Mouse (Mus musculus) forebrain, embryonic 10.5 days (tissue): ENCODE measurements at regions not wholly inside any gene's neighbourhood (a gene's known extent, or its start where the extent isn't known, plus 50 kb on each side); places are given as distances from the start of the nearest gene placed in this dataset.

Source experiments
- DNase-seq: peaks from one replicate; pipeline ENCODE4 v3.0.0-alpha.2; 2017; ENCODE audit warnings: low spot score; ENCODE audit errors: extremely low spot score
- H3K27ac ChIP-seq: fragments of 300-500 bp; sonication (generic); 2 replicates; pipeline ENCODE4 v1.5.1; 2016; ENCODE audit warnings: mild to moderate bottlenecking
- H3K27me3 ChIP-seq: fragments of 300-500 bp; sonication (generic); 2 replicates; pipeline ENCODE4 v1.6.1; 2016; ENCODE audit warnings: mild to moderate bottlenecking; ENCODE audit not compliant: poor library complexity, severe bottlenecking
- H3K36me3 ChIP-seq: fragments of 300-500 bp; sonication (generic); replicated peaks from 2 replicates; pipeline ENCODE4 v1.6.1; 2016; ENCODE audit warnings: mild to moderate bottlenecking, moderate library complexity
- H3K4me1 ChIP-seq: fragments of 300-500 bp; sonication (generic); 2 replicates; pipeline ENCODE4 v1.6.1; 2016
- H3K4me3 ChIP-seq: fragments of 300-500 bp; sonication (generic); 2 replicates; pipeline ENCODE4 v1.5.1; 2016; ENCODE audit warnings: mild to moderate bottlenecking, moderate library complexity
- H3K9me3 ChIP-seq: fragments of 300-500 bp; sonication (generic); 2 replicates; pipeline ENCODE4 v1.6.1; 2016; ENCODE audit warnings: mild to moderate bottlenecking, moderate library complexity
- WGBS: fragments of 180-500 bp; shearing (Covaris S2); methylation state at CpG from one replicate; pipeline ENCODE4 v1.1.7; 2016; 5-methylcytosine and 5-hydroxymethylcytosine counted together

GRCm38 (mm10) chr7:78045456-78045855 is 692.4 kb downstream of the Ntrk3 start:
- H3K36me3 ChIP-seq = no peaks in the 10 kb centered on the region
- no peak for DNase-seq
- H3K27ac ChIP-seq = no peak overlapping the region
- no peaks in the 10 kb centered on the region for H3K27me3 ChIP-seq
- no peaks in the 10 kb centered on the region for H3K9me3 ChIP-seq
- 67% methylated on average over 5 of the region's 5 CpGs for WGBS
- H3K4me1 ChIP-seq = no peaks in the 10 kb centered on the region
- H3K4me3 ChIP-seq = no peak overlapping the region

DNA sequence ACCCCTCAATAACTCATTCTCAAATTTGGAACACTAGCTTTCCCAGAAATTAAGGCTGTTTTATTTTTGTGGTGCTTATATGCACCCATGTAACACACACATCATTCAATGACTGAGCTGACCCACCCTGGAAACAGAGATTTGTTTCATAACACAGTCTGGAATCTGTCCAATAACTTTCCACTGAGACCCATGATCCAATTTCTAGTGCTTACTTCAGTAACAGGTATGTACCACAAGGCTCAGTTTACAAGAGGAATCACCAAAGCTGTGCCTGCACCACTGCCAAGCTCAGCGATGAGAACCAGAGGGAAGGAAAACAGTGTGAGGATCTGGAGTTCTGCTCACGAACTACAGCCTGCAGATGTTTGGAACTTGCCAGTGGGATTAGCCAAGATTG is 706.8 kb downstream of the Ntrk3 start:
- Histone ChIP-seq H3K27me3 (no peaks in the 10 kb centered on the region), H3K9me3 (no peaks in the 10 kb centered on the region), H3K36me3 (no peaks in the 10 kb centered on the region), H3K4me1 (no peaks in the 10 kb centered on the region), H3K4me3 (no peak overlapping the region), H3K27ac (no peak overlapping the region)
- DNase-seq = no peak
- 85% methylated on average over 2 of the region's 2 CpGs for WGBS

DNA sequence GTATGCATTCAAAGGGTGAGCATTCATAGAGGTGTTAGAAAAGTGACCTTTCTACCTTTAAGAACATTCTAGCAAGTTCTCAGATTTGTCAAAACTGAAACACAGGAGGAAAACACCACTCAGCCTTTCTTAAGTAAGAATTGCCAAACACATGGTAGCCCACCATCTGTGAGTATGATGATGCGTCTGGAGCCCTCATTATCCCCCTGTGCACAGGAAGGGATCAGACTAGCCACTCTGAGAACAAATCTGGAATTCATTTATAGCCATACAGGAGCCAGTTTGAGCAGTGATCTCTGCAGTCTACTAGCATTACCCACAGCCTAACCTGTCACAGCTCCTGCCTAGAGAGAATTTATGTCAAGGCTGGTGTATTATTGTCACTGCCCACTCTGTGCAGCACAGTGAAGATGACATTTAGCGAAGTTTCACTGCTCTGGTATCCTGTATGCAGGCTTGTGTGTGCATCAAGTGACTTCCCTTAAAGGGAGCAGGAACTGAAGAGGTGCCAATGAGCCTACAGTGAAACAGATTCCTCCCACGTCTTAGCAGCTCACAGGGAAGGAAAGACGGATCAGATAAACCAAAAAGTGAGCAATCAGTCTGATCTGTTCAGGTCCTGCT is 710.7 kb downstream of the Ntrk3 start:
- Histone ChIP-seq H3K9me3 (no peaks in the 10 kb centered on the region), H3K27me3 (no peaks in the 10 kb centered on the region), H3K4me1 (no peaks in the 10 kb centered on the region), H3K27ac (no peak overlapping the region), H3K36me3 (no peaks in the 10 kb centered on the region), H3K4me3 (no peak overlapping the region)
- whole genome bisulfite sequencing = 77% methylated on average over 4 of the region's 4 CpGs
- DNase-seq = no peak

- 95% methylated on average over 1 of the region's 1 CpGs for WGBS
- Histone ChIP-seq H3K36me3 (no peaks in the 10 kb centered on the region), H3K4me3 (no peak overlapping the region), H3K9me3 (no peaks in the 10 kb centered on the region), H3K4me1 (no peaks in the 10 kb centered on the region), H3K27ac (no peak overlapping the region), H3K27me3 (no peaks in the 10 kb centered on the region)
- no peak for DNase-seq
Observed at GRCm38 (mm10) chr7:78023591-78023990, 714.2 kb downstream of the Ntrk3 start.

- H3K27ac ChIP-seq = no peak overlapping the region
- no peaks in the 10 kb centered on the region for H3K9me3 ChIP-seq
- H3K4me1 ChIP-seq = no peaks in the 10 kb centered on the region
- no peak for DNase-seq
- H3K36me3 ChIP-seq = no peaks in the 10 kb centered on the region
- no peaks in the 10 kb centered on the region for H3K27me3 ChIP-seq
- 83% methylated on average over 3 of the region's 3 CpGs for WGBS
- no peak overlapping the region for H3K4me3 ChIP-seq
Observed at GRCm38 (mm10) chr7:78023075-78023474, 714.7 kb downstream of the Ntrk3 start.

DNA sequence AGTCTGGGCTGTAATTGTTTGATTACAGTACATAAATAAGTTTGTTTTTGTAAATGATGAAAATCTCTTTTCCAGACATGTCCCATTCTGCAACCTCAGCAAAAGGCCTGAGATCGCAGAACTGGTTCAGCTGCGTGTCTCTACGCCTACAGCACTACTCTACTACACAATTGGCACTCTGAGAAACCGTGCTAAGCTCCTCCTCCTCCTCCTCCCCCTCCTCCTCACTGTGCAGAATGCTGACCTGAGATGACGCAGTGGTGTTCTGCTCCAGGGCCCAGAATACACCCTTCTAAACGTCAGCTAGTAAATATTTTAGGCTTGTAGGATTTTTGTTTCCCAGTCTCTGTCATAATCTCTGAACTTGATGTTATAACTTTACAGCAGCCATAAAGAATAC is 724.2 kb downstream of the Ntrk3 start:
- Histone ChIP-seq H3K4me1 (peaks cover 8% of the 10 kb centered on the region), H3K27me3 (no peaks in the 10 kb centered on the region), H3K36me3 (no peaks in the 10 kb centered on the region), H3K4me3 (no peak overlapping the region), H3K27ac (no peak overlapping the region), H3K9me3 (no peaks in the 10 kb centered on the region)
- 70% methylated on average over 6 of the region's 6 CpGs for WGBS
- no peak for DNase-seq

- Histone ChIP-seq H3K4me1 (no peaks in the 10 kb centered on the region), H3K4me3 (no peak overlapping the region), H3K36me3 (no peaks in the 10 kb centered on the region), H3K9me3 (no peaks in the 10 kb centered on the region), H3K27me3 (no peaks in the 10 kb centered on the region), H3K27ac (no peak overlapping the region)
- no peak for DNase-seq
- 86% methylated on average over 2 of the region's 2 CpGs for WGBS
Observed at GRCm38 (mm10) chr7:78003086-78003485, 734.7 kb downstream of the Ntrk3 start.

DNA sequence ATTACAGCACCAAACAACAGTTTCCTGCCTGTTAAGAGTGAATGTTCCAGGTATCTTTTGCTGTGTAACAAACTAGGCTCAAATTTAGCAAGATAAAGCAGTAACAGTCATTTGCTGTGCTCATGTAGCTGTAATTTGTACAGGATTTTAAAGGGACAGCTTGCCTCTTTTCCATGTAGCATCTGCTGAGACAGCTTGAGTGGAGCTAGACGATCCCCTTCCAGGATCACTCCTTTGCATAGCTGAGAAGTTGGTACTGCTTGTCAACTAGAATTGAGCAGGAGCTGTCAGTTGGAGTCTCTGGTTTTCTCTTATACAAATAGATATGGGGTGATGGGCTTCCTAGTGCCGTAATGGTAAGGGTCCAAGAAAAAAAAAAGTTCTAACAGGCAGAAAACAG is 744.0 kb downstream of the Ntrk3 start:
- Histone ChIP-seq H3K9me3 (no peaks in the 10 kb centered on the region), H3K4me3 (no peak overlapping the region), H3K27ac (no peak overlapping the region), H3K27me3 (no peaks in the 10 kb centered on the region), H3K4me1 (no peaks in the 10 kb centered on the region), H3K36me3 (no peaks in the 10 kb centered on the region)
- 87% methylated on average over 2 of the region's 2 CpGs for WGBS
- no peak for DNase-seq

- Histone ChIP-seq H3K9me3 (no peaks in the 10 kb centered on the region), H3K27ac (no peak overlapping the region), H3K4me3 (no peak overlapping the region), H3K4me1 (no peaks in the 10 kb centered on the region), H3K36me3 (no peaks in the 10 kb centered on the region), H3K27me3 (no peaks in the 10 kb centered on the region)
- 71% methylated on average over 10 of the region's 10 CpGs for WGBS
- no peak for DNase-seq
Observed at GRCm38 (mm10) chr7:77990150-77990549, 747.7 kb downstream of the Ntrk3 start.

DNA sequence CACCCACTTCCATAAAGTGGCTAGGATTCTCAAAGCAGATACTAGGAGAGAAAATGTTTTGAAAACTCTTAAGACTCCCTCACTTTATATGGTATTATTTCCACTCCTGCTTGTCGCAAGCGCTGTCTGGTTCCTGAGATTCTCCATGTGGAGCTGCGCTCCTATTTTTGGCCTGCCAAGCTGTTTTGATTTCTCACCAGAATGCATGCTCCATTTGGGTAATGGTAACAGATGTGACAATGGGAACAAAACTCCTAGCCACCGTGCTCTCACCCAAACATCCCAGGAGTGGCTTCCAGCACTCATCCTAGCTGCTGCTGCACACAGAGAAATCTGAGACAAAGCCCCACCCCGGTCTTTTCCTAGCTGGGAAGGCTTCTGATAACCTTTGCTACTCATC is 749.6 kb downstream of the Ntrk3 start:
- no peaks in the 10 kb centered on the region for H3K36me3 ChIP-seq
- no peak overlapping the region for H3K4me3 ChIP-seq
- no peak for DNase-seq
- 80% methylated on average over 5 of the region's 5 CpGs for WGBS
- H3K4me1 ChIP-seq = no peaks in the 10 kb centered on the region
- no peaks in the 10 kb centered on the region for H3K9me3 ChIP-seq
- no peak overlapping the region for H3K27ac ChIP-seq
- no peaks in the 10 kb centered on the region for H3K27me3 ChIP-seq

- Histone ChIP-seq H3K4me3 (no peak overlapping the region), H3K27ac (no peak overlapping the region), H3K4me1 (0 out of 2 replicates have a peak, but pooled peaks cover 3% of the 10 kb centered on the region), H3K36me3 (no peaks in the 10 kb centered on the region), H3K9me3 (no peaks in the 10 kb centered on the region), H3K27me3 (no peaks in the 10 kb centered on the region)
- 68% methylated on average over 2 of the region's 2 CpGs for WGBS
- DNase-seq = no peak
Observed at GRCm38 (mm10) chr7:77966658-77967057, 771.2 kb downstream of the Ntrk3 start.

DNA sequence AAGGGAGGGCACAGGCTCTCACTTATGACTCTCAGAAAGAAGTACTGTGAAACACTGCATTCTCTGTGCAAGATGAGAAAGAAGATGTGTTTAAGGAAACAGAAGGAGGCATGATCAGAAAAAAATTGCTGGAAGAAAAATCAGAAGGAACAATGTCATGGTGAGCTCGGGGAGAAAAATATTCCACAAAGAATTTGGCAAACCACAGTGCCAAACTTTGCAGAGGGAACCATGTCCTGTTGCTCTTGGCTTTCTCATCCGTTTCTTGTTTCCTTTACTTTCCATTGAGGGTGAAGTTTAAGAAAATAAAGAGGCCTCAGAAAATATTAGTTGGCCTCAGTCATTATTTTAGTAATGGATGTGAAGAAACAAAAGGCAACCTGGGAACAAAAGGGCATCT is 804.4 kb downstream of the Ntrk3 start:
- H3K4me3 ChIP-seq = no peak overlapping the region
- peaks cover 5% of the 10 kb centered on the region; the same call in 1 of the 2 replicates for H3K4me1 ChIP-seq
- H3K27ac ChIP-seq = no peak overlapping the region
- H3K36me3 ChIP-seq = no peaks in the 10 kb centered on the region
- no peaks in the 10 kb centered on the region for H3K27me3 ChIP-seq
- no peaks in the 10 kb centered on the region for H3K9me3 ChIP-seq
- 81% methylated on average over 2 of the region's 2 CpGs for WGBS
- DNase-seq = no peak

- no peak for DNase-seq
- Histone ChIP-seq H3K36me3 (no peaks in the 10 kb centered on the region), H3K9me3 (no peaks in the 10 kb centered on the region), H3K27ac (no peak overlapping the region), H3K4me3 (no peak overlapping the region), H3K4me1 (peaks cover 6% of the 10 kb centered on the region; the same call in 1 of the 2 replicates), H3K27me3 (no peaks in the 10 kb centered on the region)
- 92% methylated on average over 4 of the region's 4 CpGs for WGBS
Observed at GRCm38 (mm10) chr7:77928479-77929467, 809.0 kb downstream of the Ntrk3 start.
